Mouse (Mus musculus) ES-E14 (cell line): ENCODE results near the gene Plekha4. TPM values are rescaled to one million over a fixed set of nuclear protein-coding genes. Genes with fewer than 3 reads are reported as not detected.

Experiments used
- DNase-seq: peaks from one replicate; pipeline ENCODE4 v3.0.0-alpha.2; 2013; ENCODE audit warnings: low read depth, low spot score
- H3K27ac ChIP-seq: 2 replicates; pipeline ENCODE4 v1.5.1; 2012; ENCODE audit warnings: low read depth, mild to moderate bottlenecking, low read length, moderate library complexity, mixed read lengths; ENCODE audit not compliant: poor library complexity, insufficient read depth, severe bottlenecking
- H3K36me3 ChIP-seq: 2 replicates; pipeline ENCODE4 v1.6.1; 2012; ENCODE audit warnings: mild to moderate bottlenecking, low read length, moderate library complexity, mixed read lengths; ENCODE audit not compliant: control insufficient read depth, poor library complexity, insufficient read depth, severe bottlenecking
- H3K4me1 ChIP-seq, 2 experiments: fragments of 150-350 bp in 1 of 2; sonication (generic) in 1 of 2; 2 replicates each; pipeline ENCODE4 v1.6.1; 2012; ENCODE audit warnings: low read length in 2 of 2, mild to moderate bottlenecking in 1 of 2, mixed read lengths in 1 of 2; ENCODE audit not compliant: control insufficient read depth in 2 of 2, insufficient read depth in 2 of 2, poor library complexity in 1 of 2
- H3K4me3 ChIP-seq, 2 experiments: fragments of 150-350 bp in 1 of 2; sonication (generic) in 1 of 2; 2 replicates each; pipeline ENCODE4 v1.5.1; 2012; ENCODE audit warnings: low read length in 2 of 2, low read depth in 1 of 2, mild to moderate bottlenecking in 1 of 2, mixed read lengths in 1 of 2; ENCODE audit not compliant: insufficient read depth in 1 of 2, poor library complexity in 1 of 2, severe bottlenecking in 1 of 2
- H3K9ac ChIP-seq: 2 replicates; pipeline ENCODE4 v1.6.1; 2012; ENCODE audit warnings: low read depth, mild to moderate bottlenecking, low read length, mixed read lengths; ENCODE audit not compliant: poor library complexity, insufficient read depth, severe bottlenecking
- H3K9me3 ChIP-seq: fragments of 150-350 bp; sonication (generic); 2 replicates; pipeline ENCODE4 v1.6.1; 2012; ENCODE audit warnings: low read depth, mild to moderate bottlenecking, low read length; ENCODE audit not compliant: control insufficient read depth, insufficient read depth
- CHD2 ChIP-seq: IDR thresholded peaks from 2 replicates; pipeline ENCODE4 v1.6.1; 2014; ENCODE audit warnings: mild to moderate bottlenecking, low read depth, low read length, inconsistent platforms
- HCFC1 ChIP-seq: IDR thresholded peaks from 2 replicates; pipeline ENCODE4 v1.6.1; 2012; ENCODE audit warnings: low read length, inconsistent platforms, borderline replicate concordance; ENCODE audit not compliant: insufficient read depth
- MAFK ChIP-seq: IDR thresholded peaks from 2 replicates; pipeline ENCODE4 v1.6.1; 2014; ENCODE audit warnings: mild to moderate bottlenecking, low read depth, low read length, inconsistent platforms; ENCODE audit not compliant: insufficient read depth
- ZC3H11A ChIP-seq: IDR thresholded peaks from 2 replicates; pipeline ENCODE4 v1.6.1; 2012; ENCODE audit warnings: low read depth, mild to moderate bottlenecking, inconsistent platforms, low read length, borderline replicate concordance
- ZNF384 ChIP-seq: IDR thresholded peaks from 2 replicates; pipeline ENCODE4 v1.6.1; 2012; ENCODE audit warnings: low read depth, low read length, inconsistent platforms
- in situ Hi-C, 2 experiments: fragments of 600-800 bp; cut with MboI; formaldehyde crosslinking; loops; one replicate each; pipeline ENCODE4 v1.15.1; 2025; ENCODE audit warnings: low sequenced_read_pairs in 2 of 2, inconsistent platforms in 1 of 2; ENCODE audit not compliant: unreplicated experiment in 2 of 2
- total RNA-seq: library from RNA; depleted of rRNA; stranded (reverse); fragments of 300-350 nt; gene quantifications from 2 replicates; pipeline ENCODE4 v1.2.3, GENCODE M21; 2012

Plekha4 gene
- total RNA-seq, 1 experiment = 17.8 TPM

DNA sequence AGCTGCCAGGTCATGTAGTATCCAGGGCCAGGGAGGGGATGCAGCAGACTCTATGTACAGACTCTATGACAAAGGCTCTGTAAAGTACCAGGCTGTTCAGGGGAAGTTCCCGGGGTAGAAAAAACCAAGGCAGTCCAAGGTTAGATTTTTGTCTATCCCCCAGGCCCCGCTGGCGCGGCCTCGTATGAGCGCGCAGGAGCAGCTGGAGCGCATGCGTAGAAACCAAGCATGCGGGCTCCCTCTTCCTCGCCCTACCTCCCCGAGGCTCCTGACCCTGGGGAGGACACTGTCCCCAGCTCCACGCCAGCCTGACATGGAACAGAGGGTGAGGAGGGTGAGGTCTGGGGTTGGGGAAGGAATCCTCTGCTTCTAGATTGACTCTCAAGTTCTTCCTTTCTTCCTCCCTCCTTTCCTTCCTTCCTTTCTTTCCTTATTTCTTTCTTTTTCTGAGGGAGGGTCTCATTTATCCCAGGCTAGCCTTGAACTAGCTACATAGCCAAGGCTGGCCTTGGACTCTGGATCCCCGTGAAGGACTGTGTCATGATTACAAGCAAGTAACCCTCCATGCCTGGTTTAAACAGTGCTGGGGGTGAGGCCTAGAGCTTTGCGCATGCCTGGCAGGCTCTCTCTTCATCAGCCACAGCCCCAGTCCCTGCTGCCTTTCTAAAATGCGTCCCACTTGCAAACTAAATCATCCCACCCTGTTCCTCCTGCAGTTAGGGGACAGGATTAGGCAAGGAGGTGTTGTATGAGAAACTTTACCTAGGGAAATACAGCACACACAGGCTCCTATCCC, 23.7 kb downstream of the Plekha4 start:
- no peak for DNase-seq
- H3K4me1 ChIP-seq = peaks cover 11 to 36% of the 10 kb centered on the region in 2 experiments
- no peaks in the 10 kb centered on the region for H3K9me3 ChIP-seq
- no peak for TF ChIP-seq MAFK
- TF ChIP-seq ZNF384 = no peak
- no peak for TF ChIP-seq HCFC1
- TF ChIP-seq CHD2 = no peak
- no peak for TF ChIP-seq ZC3H11A
- peak overlapping the region; percentile 4 to 57; a peak in 2 of 4 replicates for H3K4me3 ChIP-seq
- peak overlapping the region; percentile 89 for H3K27ac ChIP-seq
- H3K9ac ChIP-seq = peak overlapping the region; percentile 81
- in situ Hi-C loops = no loop called here
- no peaks in the 10 kb centered on the region for H3K36me3 ChIP-seq

DNA sequence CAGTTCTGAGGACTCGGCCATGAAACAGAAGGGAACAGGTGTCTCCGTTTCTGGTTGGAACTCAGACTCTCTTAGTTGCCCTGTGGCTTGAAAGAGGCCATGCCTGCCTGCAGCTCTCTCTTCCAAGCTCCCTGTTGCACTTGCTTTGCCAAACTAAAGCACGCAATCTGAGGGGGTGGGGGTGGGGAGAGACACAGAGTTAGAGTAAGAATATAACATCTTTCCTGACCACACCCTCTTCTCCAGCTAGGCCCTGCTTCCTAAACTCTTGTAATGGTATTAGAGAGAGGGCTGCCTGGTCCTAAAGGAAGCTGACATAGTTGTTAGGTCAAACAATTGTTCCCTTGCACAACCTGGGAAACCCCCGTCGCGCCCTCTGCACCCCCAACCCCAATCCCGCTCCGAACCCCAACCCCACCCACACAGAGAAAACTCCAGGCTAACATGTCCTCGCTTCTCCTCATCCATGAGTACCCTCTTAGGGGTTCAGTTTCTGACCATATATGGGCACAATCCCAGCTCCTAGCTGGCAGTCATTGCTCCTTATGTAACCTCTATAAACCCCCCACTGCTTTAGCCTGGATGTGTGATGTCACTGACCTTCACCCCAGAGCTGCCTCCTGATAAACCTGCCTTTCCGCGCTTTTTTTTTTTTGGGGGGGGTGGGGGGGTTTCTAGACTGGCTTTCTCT, 24.8 kb downstream of the Plekha4 start:
- Histone ChIP-seq H3K4me3 (peak overlapping the region; percentile 3 to 57; a peak in 2 of 4 replicates), H3K36me3 (no peaks in the 10 kb centered on the region), H3K4me1 (peaks cover 14 to 36% of the 10 kb centered on the region in 2 experiments), H3K27ac (peak overlapping the region; percentile 89), H3K9me3 (no peaks in the 10 kb centered on the region), H3K9ac (peak overlapping the region; percentile 81)
- TF ChIP-seq CHD2 (no peak), ZC3H11A (no peak), HCFC1 (no peak), MAFK (no peak), ZNF384 (no peak)
- no peak for DNase-seq
- in situ Hi-C loops = no loop called here

DNA sequence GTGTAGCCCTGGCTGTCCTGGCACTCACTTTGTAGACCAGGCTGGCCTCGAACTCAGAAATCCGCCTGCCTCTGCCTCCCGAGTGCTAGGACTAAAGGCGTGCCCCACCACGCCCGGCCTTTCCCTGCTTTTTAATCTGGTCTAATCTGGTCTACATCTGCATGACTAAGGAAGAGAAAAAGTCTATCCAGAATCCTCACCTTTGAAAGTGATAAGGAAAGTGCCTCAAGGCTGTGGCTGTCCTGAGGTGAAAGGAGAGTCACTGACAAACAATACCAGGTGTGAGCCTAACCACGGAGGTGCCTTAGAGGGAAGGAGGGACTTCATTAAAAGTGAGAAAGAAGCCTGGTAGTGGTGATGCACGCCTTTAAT, 25.4 kb downstream of the Plekha4 start:
- in situ Hi-C loops = no loop called here
- peak; percentile 92 for DNase-seq
- Histone ChIP-seq H3K4me3 (no peak overlapping the region), H3K4me1 (peaks cover 14 to 38% of the 10 kb centered on the region in 2 experiments), H3K9me3 (no peaks in the 10 kb centered on the region), H3K36me3 (no peaks in the 10 kb centered on the region), H3K9ac (no peak overlapping the region; the same call in 1 of the 2 replicates), H3K27ac (peak overlapping the region; percentile 90)
- peak; percentile 71; the same call in 1 of the 2 replicates for TF ChIP-seq ZNF384
- TF ChIP-seq MAFK = no peak
- TF ChIP-seq CHD2 = peak; percentile 63; the same call in 1 of the 2 replicates

DNA sequence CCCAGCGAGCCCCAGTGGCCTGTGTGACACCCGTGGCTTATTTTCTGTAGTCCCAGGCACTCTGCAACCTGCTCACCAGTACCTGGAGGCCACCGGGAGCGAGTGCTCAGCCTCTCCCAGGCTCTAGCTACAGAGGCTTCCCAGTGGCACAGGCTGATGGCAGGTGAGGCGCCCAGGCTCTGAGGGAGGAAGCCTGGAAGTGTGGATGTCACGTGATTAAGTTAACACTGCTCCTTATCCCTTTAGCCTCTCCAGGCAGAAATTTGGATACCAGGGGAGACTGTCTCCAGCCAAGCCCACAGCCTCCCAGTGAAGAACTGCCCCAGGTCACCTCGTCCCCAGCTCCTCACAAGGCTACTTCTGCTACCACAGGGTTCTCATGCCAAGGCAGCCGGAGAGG, 27.4 kb downstream of the Plekha4 start:
- Histone ChIP-seq H3K4me1 (peaks cover 17 to 38% of the 10 kb centered on the region in 2 experiments), H3K36me3 (no peaks in the 10 kb centered on the region; the same call in 1 of the 2 replicates), H3K4me3 (no peak overlapping the region), H3K27ac (peak overlapping the region; percentile 90), H3K9me3 (no peaks in the 10 kb centered on the region), H3K9ac (peak overlapping the region; percentile 54; the same call in 1 of the 2 replicates)
- in situ Hi-C loops = no loop called here
- TF ChIP-seq ZNF384 = no peak
- no peak for TF ChIP-seq ZC3H11A
- no peak for TF ChIP-seq HCFC1
- no peak for TF ChIP-seq CHD2
- no peak for TF ChIP-seq MAFK
- no peak for DNase-seq
